Mouse (Mus musculus): ENCODE measurements at regions not wholly inside any gene's neighbourhood (a gene's known extent, or its start where the extent isn't known, plus 50 kb on each side); places are given as distances from the start of the nearest gene placed in this dataset.
"Not testable (repeated sequence)": the region's sequence is repeated elsewhere in the genome, so short reads cannot be mapped to it uniquely, and the experiment has no call there.

- DNase-seq (ENCODE audit: low spot score), result no peak
Observed at GRCm38 (mm10) chr17:63699537-63699936, 163.3 kb upstream of the Fer start.

- DNase-seq (ENCODE audit: low spot score), result no peak
Observed at GRCm38 (mm10) chr17:63704991-63705390, 157.9 kb upstream of the Fer start.

- no peak for DNase-seq (ENCODE audit: low spot score)
Observed at GRCm38 (mm10) chr17:63712937-63713336, 149.9 kb upstream of the Fer start.

- DNase-seq (ENCODE audit: low spot score), result no peak
Observed at GRCm38 (mm10) chr17:63715687-63716086, 147.2 kb upstream of the Fer start.

- DNase-seq (ENCODE audit: low spot score), result no peak
Observed at GRCm38 (mm10) chr17:63716161-63716560, 146.7 kb upstream of the Fer start.

GRCm38 (mm10) chr17:63717051-63717578, 145.7 kb upstream of the Fer start:
- no peak for DNase-seq (ENCODE audit: low spot score)

- DNase-seq (ENCODE audit: low spot score), result no peak
Observed at GRCm38 (mm10) chr17:63718972-63719715, 143.7 kb upstream of the Fer start.

- DNase-seq (ENCODE audit: low spot score), result no peak
Observed at GRCm38 (mm10) chr17:63719771-63720170, 143.1 kb upstream of the Fer start.

- DNase-seq (ENCODE audit: low spot score), result no peak
Observed at GRCm38 (mm10) chr17:63720883-63721282, 142.0 kb upstream of the Fer start.

- no peak for DNase-seq (ENCODE audit: low spot score)
Observed at GRCm38 (mm10) chr17:63722434-63723004, 140.3 kb upstream of the Fer start.

GRCm38 (mm10) chr17:63738206-63738605, 124.7 kb upstream of the Fer start:
- DNase-seq (ENCODE audit: low spot score), result no peak

- no peak for DNase-seq (ENCODE audit: low spot score)
Observed at GRCm38 (mm10) chr17:63739710-63740109, 123.2 kb upstream of the Fer start.

GRCm38 (mm10) chr17:63749257-63749656, 113.6 kb upstream of the Fer start:
- not testable (repeated sequence) for DNase-seq (ENCODE audit: low spot score)

GRCm38 (mm10) chr17:63754399-63754798, 108.5 kb upstream of the Fer start:
- DNase-seq (ENCODE audit: low spot score), result no peak

GRCm38 (mm10) chr17:63757896-63758695, 104.8 kb upstream of the Fer start:
- no peak for DNase-seq (ENCODE audit: low spot score)

GRCm38 (mm10) chr17:63758817-63759404, 104.0 kb upstream of the Fer start:
- DNase-seq (ENCODE audit: low spot score), result no peak

GRCm38 (mm10) chr17:63761058-63761457, 101.8 kb upstream of the Fer start:
- DNase-seq (ENCODE audit: low spot score), result no peak

- no peak for DNase-seq (ENCODE audit: low spot score)
Observed at GRCm38 (mm10) chr17:63771111-63771510, 91.8 kb upstream of the Fer start.

- DNase-seq (ENCODE audit: low spot score), result no peak
Observed at GRCm38 (mm10) chr17:63784381-63785116, 78.3 kb upstream of the Fer start.

- DNase-seq (ENCODE audit: low spot score), result no peak
Observed at GRCm38 (mm10) chr17:63786444-63786843, 76.4 kb upstream of the Fer start.

GRCm38 (mm10) chr17:63794352-63794751, 68.5 kb upstream of the Fer start:
- DNase-seq (ENCODE audit: low spot score), result no peak

All from heart, adult 8-10 months (tissue).